Mouse (Mus musculus) brain, embryonic 18.5 days (tissue): ENCODE measurements around the gene Piezo1.
A peak's percentile ranks its signal among the peaks of the same experiment; 100 is the strongest.

Experiments
- DNase-seq: peaks from one replicate; pipeline ENCODE4 v3.0.0-alpha.2; 2012; ENCODE audit warnings: low read depth, low spot score

Piezo1 gene

DNA sequence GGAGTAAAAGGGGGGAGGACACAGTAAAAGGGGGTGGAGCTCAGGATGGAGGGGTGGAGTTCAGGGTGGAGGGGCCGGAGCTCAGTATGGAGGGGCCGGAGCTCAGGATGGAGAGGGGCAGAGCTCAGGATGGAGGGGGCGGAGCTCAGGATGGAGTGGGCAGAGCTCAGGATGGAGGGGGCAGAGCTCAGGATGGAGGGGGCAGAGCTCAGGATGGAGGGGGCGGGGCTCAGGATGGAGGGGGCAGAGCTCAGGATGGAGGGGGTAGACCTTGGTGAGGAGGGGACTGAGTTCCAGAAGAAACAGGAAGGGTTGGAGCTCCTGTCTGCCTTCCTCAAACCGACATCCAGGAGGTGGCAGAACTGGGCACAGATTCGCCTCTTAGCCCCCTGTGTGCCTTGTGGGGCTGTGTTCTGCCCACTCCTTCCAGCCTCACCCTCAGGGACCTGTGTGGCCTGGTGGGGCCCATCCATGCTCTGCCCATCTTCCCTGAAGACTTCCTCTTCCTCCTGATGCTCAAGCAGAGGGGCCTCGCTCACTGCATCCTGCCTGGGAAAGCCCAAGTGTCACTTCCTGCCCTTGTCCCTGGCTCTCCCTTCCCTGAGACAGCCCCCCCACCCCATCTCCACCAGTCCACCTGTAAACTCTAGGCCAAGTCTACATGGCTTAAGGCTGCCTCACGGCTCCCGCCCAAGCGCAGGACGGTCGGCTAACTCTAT, 54.0 kb downstream of the Piezo1 start:
- DNase-seq, result no peak

DNA sequence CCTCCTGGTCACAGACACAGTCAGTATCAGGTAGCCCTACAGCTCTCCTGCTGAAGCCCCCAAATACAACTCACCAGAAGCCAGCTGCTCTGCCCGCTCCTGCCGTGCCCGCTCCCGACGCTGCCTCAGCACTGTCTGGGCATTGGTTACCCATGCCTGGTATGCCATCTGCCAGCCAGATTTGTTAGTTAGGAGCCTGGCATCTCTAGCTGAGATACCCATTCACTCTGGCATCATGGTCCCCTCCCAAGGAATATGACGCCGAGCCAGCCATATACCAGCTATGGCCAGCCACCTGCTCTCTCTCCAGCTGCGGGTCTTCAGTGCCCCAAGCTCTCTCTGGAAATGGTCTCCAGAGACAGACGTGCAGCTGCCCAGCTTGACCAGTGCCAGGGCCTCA, 62.7 kb downstream of the Piezo1 start:
- DNase-seq, result no peak

DNA sequence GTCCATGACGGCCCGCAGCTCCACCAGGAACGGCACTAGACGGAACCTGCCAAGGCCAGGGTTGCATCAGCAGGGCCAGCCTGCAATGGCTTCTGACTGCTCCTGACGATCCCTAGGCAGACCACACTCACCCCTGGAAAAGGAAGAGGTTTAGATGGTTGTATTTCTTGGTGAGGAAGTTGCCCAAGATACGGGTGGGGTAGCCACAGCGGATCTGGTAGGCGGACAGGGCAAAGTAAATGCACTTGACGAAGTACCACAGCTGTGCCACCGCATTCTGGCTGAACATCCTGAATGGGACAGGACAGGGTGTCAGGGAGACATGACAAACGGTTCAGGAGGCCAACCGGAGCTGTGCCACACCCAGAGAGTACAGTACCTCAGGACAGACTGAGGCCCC, 66.3 kb downstream of the Piezo1 start:
- no peak for DNase-seq

DNA sequence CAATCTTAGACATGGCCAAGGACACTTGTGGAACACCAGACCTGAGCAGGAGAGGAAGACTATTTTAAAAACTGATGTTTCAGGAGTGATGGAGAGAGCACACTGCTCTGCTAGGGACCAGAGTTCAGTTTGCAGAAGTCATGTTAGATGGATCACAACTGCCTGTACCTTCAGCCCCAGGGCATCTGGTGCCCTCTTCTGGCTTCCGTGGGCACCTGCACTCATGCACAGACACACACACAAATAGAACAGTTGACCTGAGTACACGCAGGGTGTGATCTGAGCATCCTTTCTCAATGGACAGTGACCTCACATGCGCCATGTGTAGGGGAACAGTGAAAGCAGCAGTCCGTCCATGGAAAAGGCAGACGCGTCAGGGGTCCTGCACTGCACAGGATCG, 67.3 kb downstream of the Piezo1 start:
- DNase-seq, result no peak

DNA sequence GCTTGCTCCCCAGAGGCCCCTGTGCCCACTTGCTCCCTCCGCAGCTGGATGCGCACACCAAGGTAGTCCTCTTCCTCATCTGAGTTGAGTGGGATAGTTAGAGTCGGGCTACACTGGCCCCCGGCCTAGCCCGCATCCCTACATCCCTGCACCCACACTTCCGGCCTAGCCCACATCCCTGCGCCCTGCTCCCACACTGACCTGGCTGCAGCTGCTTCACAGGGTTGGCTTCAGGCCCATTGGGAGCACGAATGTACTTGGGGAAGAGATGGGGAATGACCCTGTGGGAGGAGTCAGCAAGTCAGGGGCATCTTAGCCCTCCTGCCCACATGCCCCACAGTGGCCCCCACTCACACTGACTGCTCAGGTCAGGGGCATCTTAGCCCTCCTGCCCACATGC, 68.7 kb downstream of the Piezo1 start:
- no peak for DNase-seq

DNA sequence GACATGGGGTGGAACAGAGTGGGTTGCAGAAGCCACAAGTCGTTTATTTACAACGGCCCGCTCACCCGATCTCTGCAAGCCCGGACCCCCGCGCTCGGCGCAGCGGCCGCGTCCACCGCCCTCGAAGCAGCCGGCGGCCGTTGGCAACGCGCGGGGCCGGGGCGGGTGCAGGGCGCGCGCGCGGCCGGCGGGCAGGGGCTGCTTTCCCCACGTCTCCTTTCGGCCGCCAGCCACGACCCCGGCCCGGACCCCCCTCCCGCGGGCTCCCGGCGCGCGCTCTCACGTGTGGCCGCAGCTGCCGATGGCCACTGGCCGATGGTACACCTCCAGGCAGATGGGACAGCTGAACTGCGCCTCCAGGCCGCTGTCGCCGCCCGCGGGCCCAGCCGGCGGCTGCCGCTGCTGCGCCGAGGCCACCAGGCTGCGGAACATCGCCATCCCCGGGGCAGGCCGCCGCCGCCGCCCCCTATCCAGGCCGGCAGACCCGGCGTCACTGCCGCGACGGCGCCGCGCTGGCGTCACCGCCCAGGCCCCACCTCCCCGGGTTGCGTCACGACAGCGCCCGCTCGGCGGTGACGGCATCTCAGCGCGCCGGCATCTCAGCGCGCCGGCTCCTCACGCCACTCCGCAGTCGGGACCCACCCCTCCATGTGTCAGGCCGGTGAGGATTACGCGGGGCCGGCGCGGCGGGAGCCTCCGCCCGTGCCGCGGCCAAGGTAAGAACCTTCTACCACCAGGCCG, 75.4 kb downstream of the Piezo1 start, which contains the start of the genes Rnf166 and Ctu2:
TSS of gene Rnf166 (minus strand) at position 485 of the 741 bp plus-strand sequence.
TSS of gene Ctu2 (plus strand) at position 564 of the 741 bp plus-strand sequence.
- peak; percentile 75 for DNase-seq

DNA sequence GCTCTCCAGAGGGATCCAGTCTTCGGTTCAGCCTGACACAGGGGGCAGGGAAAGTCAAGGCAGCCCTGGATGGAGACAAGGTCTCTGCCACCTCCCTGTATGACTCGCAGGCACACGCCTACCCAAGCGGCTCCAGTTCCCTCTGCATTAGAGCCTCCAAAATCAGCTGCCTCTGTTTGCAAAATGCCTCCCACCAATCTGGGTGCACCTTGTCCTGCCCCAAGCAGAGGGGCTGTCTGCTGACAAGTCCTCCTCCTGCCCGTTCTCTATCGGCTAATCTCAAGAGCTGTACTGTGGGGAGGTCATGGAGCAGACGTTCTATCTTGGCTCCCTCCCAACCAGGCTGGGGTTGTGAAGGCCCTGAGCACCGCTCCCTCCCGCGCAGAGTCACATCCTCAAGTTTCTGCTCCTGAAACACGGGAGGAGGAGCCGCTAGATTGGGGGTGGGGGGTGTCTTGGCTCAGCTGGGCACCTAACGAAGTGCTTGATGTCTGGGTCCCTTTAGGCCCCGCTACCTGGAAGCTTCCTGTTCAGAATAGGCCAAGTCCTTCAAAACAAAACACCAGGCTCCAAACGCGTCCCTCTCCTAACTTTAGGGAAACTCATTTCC, 76.1 kb downstream of the Piezo1 start:
- no peak for DNase-seq

DNA sequence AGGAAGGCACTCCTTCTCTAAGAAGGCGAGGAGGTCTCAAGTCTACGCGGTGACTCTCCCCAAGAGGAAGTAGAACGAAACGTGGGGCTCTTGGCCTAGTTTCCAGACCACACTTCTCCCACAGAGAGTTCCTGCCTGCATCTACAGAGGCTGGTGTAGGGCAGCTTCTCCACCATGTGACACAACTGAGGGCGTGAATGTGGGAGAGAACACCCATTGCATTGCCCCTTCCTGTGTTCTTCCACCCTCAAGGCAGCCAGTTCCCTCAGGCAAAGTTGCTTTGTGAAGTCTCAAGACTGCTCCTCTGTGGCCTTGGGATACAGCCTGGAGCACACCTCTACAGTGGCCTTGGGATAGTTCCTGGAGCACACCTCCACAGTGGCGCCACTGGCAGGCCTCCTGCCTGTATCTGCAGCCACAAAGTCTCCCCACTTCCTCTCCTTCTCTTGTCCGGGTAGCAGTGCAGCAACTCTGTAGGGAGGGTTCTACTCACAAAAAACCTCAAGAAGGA, 77.2 kb downstream of the Piezo1 start:
- no peak for DNase-seq

DNA sequence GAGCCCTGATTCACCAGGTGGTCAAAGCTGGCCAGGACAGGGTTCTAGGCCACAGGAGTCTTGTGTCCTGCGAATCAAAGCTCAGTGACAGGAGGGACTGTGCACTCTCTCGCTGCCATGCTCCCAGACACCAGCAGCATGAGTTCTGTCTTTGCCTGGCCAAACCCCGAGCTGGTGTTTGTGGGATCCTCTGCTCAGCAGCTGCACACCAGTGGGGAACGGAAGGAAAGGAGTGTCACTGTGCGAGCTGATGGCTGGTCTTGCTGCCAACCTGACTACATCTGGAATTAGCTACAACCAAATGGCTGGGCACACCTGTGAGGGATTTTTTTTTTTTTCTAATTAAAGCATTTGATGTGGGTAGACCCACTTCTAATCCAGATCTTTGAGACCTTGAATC, 80.4 kb downstream of the Piezo1 start:
- DNase-seq, result no peak

DNA sequence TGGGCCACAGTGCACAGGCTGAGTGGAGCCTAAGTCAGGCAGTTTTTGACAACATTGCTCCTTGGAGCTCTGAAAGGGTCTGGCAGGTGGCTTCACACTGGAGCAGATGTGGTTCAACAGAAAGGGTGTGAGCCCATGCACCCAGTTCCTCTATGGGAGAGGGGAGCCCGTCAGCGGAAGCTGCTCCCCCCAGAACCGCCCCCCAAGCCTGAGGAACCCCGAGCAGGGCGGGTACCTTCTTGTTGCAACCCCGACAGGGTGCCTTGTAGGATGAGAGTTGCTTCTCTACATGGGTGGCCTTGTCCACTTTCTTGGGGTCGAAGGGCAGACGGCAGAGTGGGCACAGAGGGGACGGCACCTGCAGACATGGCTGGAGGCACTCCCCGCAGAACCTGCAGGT, 81.2 kb downstream of the Piezo1 start:
- no peak for DNase-seq

DNA sequence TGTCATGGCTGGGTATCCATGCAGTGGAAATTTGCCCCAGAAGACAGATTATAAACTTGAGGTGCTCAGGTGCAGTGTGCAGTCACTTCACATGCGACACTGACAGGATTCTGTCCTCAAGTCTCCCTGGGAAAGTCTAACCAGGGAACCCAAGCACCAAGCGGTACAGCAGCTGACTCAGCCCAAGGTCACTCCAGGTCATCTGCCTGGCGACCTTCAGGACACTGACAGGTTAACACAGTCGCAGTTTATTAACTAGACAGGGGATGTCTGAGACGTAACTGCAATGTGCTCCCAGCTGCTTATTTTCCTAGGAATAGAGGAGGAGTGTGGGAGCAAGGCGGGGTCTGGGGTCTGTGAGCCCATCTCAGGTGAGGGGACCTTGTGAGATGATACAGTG, 81.7 kb downstream of the Piezo1 start:
- DNase-seq, result no peak

DNA sequence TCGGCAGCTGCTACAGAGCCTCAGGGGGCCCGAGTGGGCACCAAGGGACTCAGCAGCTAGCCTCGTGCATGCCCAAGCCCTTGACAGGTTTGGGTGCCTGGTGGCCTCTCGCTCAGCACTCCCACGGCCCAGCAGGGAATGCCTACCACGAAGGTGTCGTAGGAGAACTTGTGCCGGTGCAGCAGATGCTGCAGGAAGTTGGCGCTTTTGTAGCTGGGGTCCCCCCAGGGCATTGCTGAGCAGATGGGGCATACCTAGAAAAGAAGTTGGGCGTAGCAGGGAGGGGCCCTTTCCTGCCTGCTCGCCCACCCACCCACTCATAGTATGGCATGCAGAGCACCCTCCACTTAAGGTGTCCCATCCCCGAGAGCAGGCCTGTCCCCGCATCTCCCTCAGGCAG, 83.3 kb downstream of the Piezo1 start:
- no peak for DNase-seq

DNA sequence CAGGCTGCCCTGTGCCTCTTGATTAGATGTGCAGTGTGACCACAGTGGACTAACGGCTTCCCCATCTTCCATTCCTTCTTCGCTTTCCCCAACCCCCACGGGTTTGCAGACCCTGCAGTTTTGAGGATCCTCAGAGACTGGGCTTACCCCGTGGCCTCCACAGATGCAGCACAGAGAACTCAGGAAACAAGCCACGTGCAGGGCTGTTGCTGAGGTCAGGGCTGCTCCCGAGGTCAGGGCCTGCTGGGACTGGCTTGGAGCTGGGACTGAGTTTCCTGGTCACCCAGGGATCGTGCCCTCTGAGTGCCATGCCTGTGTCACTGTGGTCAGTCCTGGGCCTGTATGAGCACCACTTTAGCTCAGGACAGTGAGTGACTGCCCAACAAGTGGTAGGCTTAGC, 86.1 kb downstream of the Piezo1 start:
- no peak for DNase-seq

DNA sequence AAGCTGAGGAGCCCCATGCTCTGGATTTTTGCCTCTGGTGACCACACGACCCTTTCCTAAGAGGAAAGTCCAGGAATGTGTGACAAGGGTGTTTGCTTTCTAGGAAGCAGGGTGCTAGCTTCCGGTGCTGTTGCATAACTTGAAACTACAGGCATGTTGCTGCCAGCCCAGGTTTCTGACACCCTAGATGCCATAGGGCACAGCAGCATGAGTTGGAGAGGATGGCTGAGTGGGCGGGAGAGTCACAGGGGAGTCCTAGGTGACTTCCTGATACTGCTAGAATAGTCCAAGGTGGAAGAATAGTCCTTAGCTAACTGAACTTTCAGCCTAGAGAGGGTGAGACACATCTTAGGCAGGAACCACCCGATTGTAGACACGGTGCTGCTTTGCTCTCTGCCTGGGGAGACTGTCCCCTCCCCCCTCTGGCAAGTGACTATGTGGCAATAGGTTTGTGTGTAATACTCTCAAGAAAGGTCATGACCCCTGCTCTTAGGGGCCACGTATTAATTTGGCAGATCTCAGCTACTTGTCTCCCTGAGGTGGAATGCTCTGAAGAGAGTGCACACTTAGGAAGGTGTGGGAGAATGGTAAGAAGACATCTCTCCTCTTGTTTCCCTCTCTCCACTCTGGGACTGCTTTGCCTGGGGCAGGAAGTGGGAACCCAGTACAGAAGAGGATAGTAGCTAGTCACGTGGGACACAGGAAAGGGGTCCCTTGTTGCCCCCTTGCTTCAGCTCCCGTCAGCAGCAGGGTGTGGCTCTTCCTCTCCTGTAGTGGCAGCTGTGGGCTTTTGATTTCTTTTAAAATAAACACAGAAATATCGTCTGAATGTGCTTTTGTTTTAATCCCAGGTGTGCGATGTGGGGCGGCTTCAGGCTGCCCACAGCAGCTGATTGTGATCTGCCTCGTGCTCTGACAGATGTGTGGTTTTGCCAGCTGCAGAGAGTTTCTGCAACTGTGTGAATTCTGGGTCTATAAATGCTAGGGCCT, 87.2 kb downstream of the Piezo1 start:
- DNase-seq, result no peak

DNA sequence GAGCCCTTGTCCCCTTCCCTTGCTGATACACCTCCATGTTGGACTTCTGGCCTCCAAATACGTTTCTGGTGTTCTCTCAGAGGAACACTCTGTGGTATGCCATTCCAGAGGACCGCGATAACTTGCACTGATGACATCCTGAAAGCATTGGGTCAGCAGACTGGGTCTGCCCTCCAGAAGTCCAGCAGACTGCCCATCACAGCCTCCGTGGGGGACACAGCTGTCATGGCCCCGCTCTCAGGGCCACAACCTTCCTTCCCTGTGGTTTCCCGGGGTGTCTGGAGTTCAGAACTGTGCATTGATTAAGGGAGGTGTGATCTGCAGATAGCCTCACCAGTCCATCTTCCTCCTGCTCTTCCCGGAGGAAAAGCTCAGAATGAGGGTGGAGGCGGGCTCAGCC, 88.6 kb downstream of the Piezo1 start:
- DNase-seq, result no peak

DNA sequence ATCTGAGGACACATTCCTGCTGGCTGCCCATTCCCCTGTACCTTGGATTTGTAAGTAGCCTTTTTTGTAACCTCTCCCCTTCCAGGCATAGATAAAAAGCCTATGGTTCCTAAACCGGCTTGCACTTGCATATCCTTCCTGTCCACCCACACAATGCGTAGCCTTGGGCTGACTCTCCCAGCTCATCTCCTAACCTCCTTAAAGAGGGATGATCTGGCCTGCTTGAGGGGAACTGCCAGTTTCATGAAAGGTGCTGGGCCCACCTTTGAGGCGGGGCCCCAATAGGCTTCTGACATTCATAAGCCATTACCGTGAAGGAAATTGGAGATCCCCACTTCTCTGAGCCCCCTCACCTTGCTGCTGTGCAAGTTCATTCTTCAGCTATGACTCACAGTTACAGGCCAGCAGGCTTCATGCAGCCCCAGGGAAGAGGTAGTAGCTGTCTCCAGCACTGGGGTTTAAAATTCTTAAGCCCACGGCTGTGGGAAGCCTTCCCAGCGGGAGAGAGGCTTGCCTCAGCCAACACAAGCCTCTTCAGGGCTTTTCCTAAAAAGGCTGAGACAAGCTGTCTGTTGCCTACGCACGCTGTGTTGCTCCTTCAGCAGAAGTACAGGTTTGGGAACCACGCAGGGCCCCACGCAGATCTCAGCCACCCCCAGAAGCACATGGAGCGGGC, 89.5 kb downstream of the Piezo1 start:
- DNase-seq, result no peak

DNA sequence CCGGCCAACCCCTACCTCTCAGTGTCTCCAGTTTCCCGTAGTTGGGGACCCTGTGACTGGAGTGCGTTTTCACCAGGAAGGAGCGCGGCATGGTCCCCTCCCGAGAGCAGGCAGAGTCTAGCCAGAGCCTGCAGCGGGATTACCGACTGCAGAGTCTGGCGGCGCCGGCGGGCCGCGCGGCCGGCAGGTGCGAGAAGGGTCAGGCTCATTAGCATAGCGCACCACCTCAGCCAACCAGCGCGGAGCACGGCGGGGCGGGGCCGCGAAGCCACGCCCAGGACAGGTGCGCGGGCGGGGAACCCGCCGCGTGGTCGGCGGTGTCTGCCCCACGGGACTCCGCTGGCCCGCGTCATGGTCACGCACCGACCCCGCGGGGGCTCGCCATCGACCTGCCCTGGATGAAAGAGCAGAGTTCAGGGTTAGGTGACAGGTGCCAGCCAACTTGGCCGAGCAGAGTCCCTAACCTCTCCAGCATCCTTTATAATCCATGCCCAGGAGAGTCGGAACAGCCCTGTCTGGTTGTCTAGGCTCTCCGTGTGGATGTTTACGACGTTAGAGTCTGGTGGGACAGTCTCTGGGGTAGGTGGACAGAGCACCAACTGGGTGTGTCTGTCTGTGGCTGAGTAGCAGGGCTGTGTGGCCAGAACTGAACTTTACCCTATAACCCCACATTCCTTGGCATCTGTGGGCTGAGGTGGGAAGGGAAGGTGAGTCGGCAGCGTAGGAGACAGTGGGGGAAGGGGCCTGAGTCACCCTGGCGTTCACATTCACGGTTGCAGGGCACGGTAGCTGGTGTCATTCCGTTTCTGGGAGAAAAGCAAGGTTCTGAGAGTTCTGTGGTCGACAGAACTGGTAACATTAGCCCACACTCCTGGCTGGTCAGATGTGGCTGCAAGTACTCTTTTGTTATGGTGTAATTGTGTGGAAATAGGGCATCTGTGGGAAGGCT, 90.3 kb downstream of the Piezo1 start, which contains the start of gene Snai3:
TSS of gene Snai3 (minus strand) at position 210 of the 949 bp plus-strand sequence.
- no peak for DNase-seq

DNA sequence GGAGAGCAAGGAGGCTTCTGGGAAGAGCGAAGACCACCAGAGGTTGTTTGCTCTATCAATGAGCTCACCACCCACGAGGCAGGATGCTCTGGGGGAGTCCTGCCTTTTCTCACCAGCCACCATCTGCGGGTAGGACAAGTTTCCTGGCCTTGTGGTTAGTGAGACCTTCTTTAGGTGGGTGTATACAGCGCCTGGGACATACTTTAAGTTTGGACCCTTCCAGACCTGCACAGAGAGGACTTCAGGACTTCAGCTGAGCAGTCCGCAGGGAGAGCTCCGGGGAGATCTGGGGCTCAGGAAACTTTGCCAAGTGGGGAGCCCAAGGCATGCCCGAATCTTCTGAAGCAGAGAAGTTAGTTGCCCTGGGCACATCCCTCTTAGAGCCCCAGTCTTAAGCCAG, 91.1 kb downstream of the Piezo1 start:
- no peak for DNase-seq

DNA sequence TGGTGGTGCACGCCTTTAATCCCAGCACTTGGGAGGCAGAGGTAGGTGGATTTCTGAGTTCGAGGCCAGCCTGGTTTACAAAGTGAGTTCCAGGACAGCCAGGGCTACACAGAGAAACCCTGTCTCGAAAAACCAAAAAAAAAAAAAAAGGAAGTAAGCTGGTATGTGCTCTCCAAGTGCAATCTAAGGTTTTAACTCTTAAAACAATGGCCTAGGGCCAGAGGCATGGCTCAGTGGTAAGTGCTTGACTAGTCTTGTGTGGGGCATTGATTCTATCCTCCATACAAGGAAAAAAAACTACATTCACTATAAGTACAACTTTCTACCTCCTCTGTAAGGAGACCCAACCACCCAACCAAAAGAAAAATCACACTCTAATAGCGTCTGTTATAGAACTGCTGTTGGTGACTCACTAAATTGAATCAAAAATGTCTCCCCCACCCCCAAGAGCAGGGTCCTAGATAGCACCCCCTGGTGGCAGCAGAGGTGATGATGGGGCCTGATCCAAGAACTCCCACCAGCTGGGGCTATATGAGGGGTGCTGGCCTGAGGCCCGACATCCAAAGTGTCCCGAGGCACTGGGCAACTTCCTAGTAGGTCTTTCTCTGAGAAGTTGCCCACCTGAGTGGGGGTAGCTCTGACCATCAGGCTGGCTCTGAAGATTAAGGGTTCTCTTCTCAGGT, 91.8 kb downstream of the Piezo1 start:
- no peak for DNase-seq
